Mouse (Mus musculus) intestine, postnatal 0 days (tissue): ENCODE measurements around the gene Rpl22l1. TPM values are rescaled to one million over a fixed set of nuclear protein-coding genes. Genes with fewer than 3 reads are reported as not detected.
"Not testable (repeated sequence)": the region's sequence is repeated elsewhere in the genome, so short reads cannot be mapped to it uniquely, and the experiment has no call there.

Experiments used
- ATAC-seq: fragments of 200-750 bp; cut with Nextera tagmentation; 2 replicates; pipeline ENCODE4 v1.8.0; 2017; ENCODE audit warnings: mild to moderate bottlenecking, moderate TSS enrichment, moderate library complexity
- H3K27ac ChIP-seq: fragments of 300-500 bp; sonication (generic); 2 replicates; pipeline ENCODE4 v1.5.1; 2014; ENCODE audit warnings: mild to moderate bottlenecking, low read depth, low read length, moderate library complexity
- H3K27me3 ChIP-seq: fragments of 300-500 bp; sonication (generic); replicated peaks from 2 replicates; pipeline ENCODE4 v1.6.1; 2014; ENCODE audit warnings: low read length, mixed read lengths; ENCODE audit not compliant: control insufficient read depth, insufficient read depth
- H3K36me3 ChIP-seq: fragments of 300-500 bp; sonication (generic); 2 replicates; pipeline ENCODE4 v1.6.1; 2014; ENCODE audit warnings: mild to moderate bottlenecking, moderate library complexity; ENCODE audit not compliant: control insufficient read depth, insufficient read depth
- H3K4me1 ChIP-seq: fragments of 300-500 bp; sonication (generic); replicated peaks from 2 replicates; pipeline ENCODE4 v1.6.1; 2014; ENCODE audit warnings: antibody characterized with exemption, low read length, mixed read lengths; ENCODE audit not compliant: control insufficient read depth, insufficient read depth
- H3K4me2 ChIP-seq: fragments of 300-500 bp; sonication (generic); replicated peaks from 2 replicates; pipeline ENCODE4 v1.6.1; 2014; ENCODE audit warnings: low read depth, mild to moderate bottlenecking, moderate library complexity
- H3K4me3 ChIP-seq: fragments of 300-500 bp; sonication (generic); 2 replicates; pipeline ENCODE4 v1.5.1; 2014; ENCODE audit warnings: low read depth, low read length
- H3K9ac ChIP-seq: fragments of 300-500 bp; sonication (generic); 2 replicates; pipeline ENCODE4 v1.6.1; 2014; ENCODE audit warnings: mild to moderate bottlenecking, low read depth, low read length
- H3K9me3 ChIP-seq: fragments of 300-500 bp; sonication (generic); 2 replicates; pipeline ENCODE4 v1.6.1; 2016; ENCODE audit warnings: mixed run types; ENCODE audit not compliant: control insufficient read depth
- CTCF ChIP-seq: sonication (generic); IDR thresholded peaks from 2 replicates; pipeline ENCODE4 v1.5.1; 2016; ENCODE audit warnings: low read depth, mild to moderate bottlenecking, control low read depth, antibody characterized with exemption, moderate library complexity
- WGBS: fragments of 180-500 bp; shearing (Covaris S2); extraction: QIAGEN DNeasy Blood & Tissue Kit; methylation state at CpG from one replicate; pipeline ENCODE4 v1.1.7; 2014; 5-methylcytosine and 5-hydroxymethylcytosine counted together
- polyA plus RNA-seq: library from polyadenylated mRNA; unstranded; fragments of >200 nt; fragmentation: Nextera tagmentation; extraction: Ambion mirVana; gene quantifications from 2 replicates; pipeline ENCODE4 v1.2.1, GENCODE M21; 2015

Gene Rpl22l1
- polyA plus RNA-seq, 1 experiment from 2014 or later: 444 TPM

DNA sequence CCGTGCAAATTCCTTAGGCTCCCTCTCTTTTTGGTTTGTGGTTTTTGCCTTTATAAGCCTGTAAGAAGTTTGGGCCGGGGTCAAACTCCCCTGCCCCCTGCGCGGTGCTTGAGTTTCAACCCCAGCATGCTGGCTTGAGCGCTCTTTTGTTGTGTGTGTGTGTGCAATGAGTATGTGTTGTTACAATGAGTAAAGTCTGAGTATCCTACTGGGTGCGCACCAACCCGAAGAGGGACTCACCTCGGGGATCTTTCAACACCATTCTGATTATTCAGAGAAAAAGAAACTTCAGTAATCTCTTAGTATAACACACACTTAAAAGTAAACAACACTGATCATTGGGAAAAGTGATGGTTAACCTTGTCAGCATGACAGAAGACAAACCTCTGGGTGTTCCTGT is 38.0 kb downstream of the Rpl22l1 start:
- 46% methylated on average over 8 of the region's 8 CpGs for WGBS
- no peak for TF ChIP-seq CTCF

GRCm38 (mm10) chr3:28847115-28847514 is 41.9 kb downstream of the Rpl22l1 start:
- H3K4me3 ChIP-seq: no peak overlapping the region
- no peak for TF ChIP-seq CTCF
- 0 out of 2 replicates have a peak, but pooled peaks cover 3% of the 10 kb centered on the region for H3K4me1 ChIP-seq
- no peak overlapping the region for H3K9ac ChIP-seq
- no peak overlapping the region for H3K27ac ChIP-seq
- no peaks in the 10 kb centered on the region for H3K9me3 ChIP-seq
- H3K27me3 ChIP-seq: no peaks in the 10 kb centered on the region
- H3K4me2 ChIP-seq: no peak overlapping the region
- H3K36me3 ChIP-seq: no peaks in the 10 kb centered on the region
- ATAC-seq: no peak

More for the DNA sequence above, 38.0 kb downstream of the Rpl22l1 start:
- Histone ChIP-seq H3K9me3 (no peaks in the 10 kb centered on the region), H3K9ac (no peak overlapping the region), H3K27me3 (no peaks in the 10 kb centered on the region), H3K36me3 (no peaks in the 10 kb centered on the region), H3K27ac (no peak overlapping the region), H3K4me2 (no peak overlapping the region), H3K4me1 (0 out of 2 replicates have a peak, but pooled peaks cover 3% of the 10 kb centered on the region), H3K4me3 (no peak overlapping the region)
- ATAC-seq: no peak

DNA sequence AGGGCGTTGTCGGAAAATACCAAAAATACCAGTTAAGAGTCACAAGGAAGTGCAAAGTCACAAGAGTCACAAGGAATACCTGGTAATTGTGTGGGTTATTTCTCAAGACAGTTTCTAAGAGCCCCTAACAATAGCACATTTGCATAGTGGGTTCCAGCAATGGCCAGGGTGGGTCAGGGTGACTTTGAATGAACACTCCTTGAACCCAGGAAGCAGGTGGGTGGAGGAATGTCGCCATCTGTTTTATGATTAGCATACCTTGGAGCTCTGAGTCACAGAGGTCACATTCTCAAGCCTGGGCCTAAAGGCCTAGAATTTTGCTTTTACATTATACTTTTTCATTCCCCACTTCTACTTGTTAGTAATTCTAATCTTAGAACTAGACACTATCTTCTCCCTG is 46.9 kb downstream of the Rpl22l1 start:
- H3K27me3 ChIP-seq, H3K36me3 ChIP-seq, ATAC-seq, H3K9ac ChIP-seq, H3K27ac ChIP-seq, H3K9me3 ChIP-seq, H3K4me3 ChIP-seq, H3K4me2 ChIP-seq, H3K4me1 ChIP-seq: not testable (repeated sequence)
- WGBS: 87% methylated on average over 3 of the region's 3 CpGs

Other genes starting within 250 kb of the Rpl22l1 start
- 106 TPM in 2 replicates for gene Slc2a2, start 107.5 kb upstream of the Rpl22l1 start, polyA plus RNA-seq
- 2.8 and 3.2 TPM in 2 replicates for gene Eif5a2, start 24.2 kb upstream of the Rpl22l1 start, polyA plus RNA-seq
- not detected in 2 replicates for gene Gm1527, start 87.2 kb downstream of the Rpl22l1 start, polyA plus RNA-seq